Mouse (Mus musculus): Measurements from ENCODE around the gene Osgepl1.

Osgepl1 gene

GRCm38 (mm10) chr1:53312989-53313967 lies at the start of gene Osgepl1:
TSS of gene Osgepl1 (plus strand) at chr1:53313624.
- 2% methylated on average over 27 of the region's 27 CpGs for WGBS

GRCm38 (mm10) chr1:53269901-53270300 lies 43.5 kb upstream of the Osgepl1 start:
- WGBS = 88% methylated on average over 3 of the region's 3 CpGs

- 80% methylated on average over 3 of the region's 3 CpGs for WGBS
These were observed 22.2 kb upstream of the Osgepl1 start for GRCm38 (mm10) chr1:53291197-53291596.

GRCm38 (mm10) chr1:53296581-53297383 lies 16.6 kb upstream of the Osgepl1 start, which contains the start of the genes Pms1, Ormdl1 and Gm28778:
TSS of gene Pms1 (minus strand) at chr1:53297018.
TSS of gene Ormdl1 (plus strand) at chr1:53297095.
TSS of gene Gm28778 (plus strand) at chr1:53297111.
- WGBS = under 1% methylated on average over 66 of the region's 66 CpGs

- 87% methylated on average over 4 of the region's 4 CpGs for WGBS
These were observed 12.9 kb upstream of the Osgepl1 start for GRCm38 (mm10) chr1:53300506-53300905.

- 94% methylated on average over 4 of the region's 4 CpGs for WGBS
These were observed 8.4 kb downstream of the Osgepl1 start for GRCm38 (mm10) chr1:53321662-53322344.

GRCm38 (mm10) chr1:53323254-53323653 lies 9.8 kb downstream of the Osgepl1 start:
- 98% methylated on average over 5 of the region's 5 CpGs for WGBS

GRCm38 (mm10) chr1:53324277-53324676 lies 10.9 kb downstream of the Osgepl1 start:
- 89% methylated on average over 1 of the region's 1 CpGs for WGBS

- WGBS = 91% methylated on average over 5 of the region's 5 CpGs
These were observed 11.5 kb downstream of the Osgepl1 start for GRCm38 (mm10) chr1:53324827-53325494.

GRCm38 (mm10) chr1:53333527-53333926 lies 20.1 kb downstream of the Osgepl1 start:
- 79% methylated on average over 5 of the region's 5 CpGs for WGBS

- 71% methylated on average over 2 of the region's 2 CpGs for WGBS
These were observed 24.0 kb downstream of the Osgepl1 start for GRCm38 (mm10) chr1:53337403-53337802.

GRCm38 (mm10) chr1:53341071-53341470 lies 27.6 kb downstream of the Osgepl1 start:
- WGBS = 96% methylated on average over 2 of the region's 2 CpGs

GRCm38 (mm10) chr1:53352327-53353261 lies 39.2 kb downstream of the Osgepl1 start, which contains the start of the genes Asdurf, Gm28551 and Asnsd1:
TSS of gene Asdurf (minus strand) at chr1:53352619.
TSS of gene Gm28551 (minus strand) at chr1:53352667.
TSS of gene Asnsd1 (minus strand) at chr1:53352752.
- WGBS = under 1% methylated on average over 44 of the region's 44 CpGs

Data from cerebral cortex, adult 2 months (tissue).